Mouse (Mus musculus) left cerebral cortex, postnatal 4 days (tissue): ENCODE measurements around the gene Map6. TPM values are rescaled to one million over a fixed set of nuclear protein-coding genes. Genes with fewer than 3 reads are reported as not detected.
"Not testable (repeated sequence)": the region's sequence is repeated elsewhere in the genome, so short reads cannot be mapped to it uniquely, and the experiment has no call there.

Source experiments
- DNase-seq: peaks from one replicate; pipeline ENCODE4 v3.0.0-alpha.2; 2022
- intact Hi-C: fragments of 180-260 bp; cut with DNase I; formaldehyde crosslinking; loops from one replicate; pipeline ENCODE4 v1.15.1; 2025
- total RNA-seq, 2 experiments: library from RNA; stranded (reverse); gene quantifications; 2 replicates each; pipeline ENCODE4 v1.2.3; 2021

Map6 gene
- total RNA-seq, 2 experiments from 2014 or later: 277 to 282 TPM

GRCm38 (mm10) chr7:99351104-99351801 is 84.0 kb downstream of the Map6 start:
- intact Hi-C loops: no loop called here
- DNase-seq: peak; percentile 78

GRCm38 (mm10) chr7:99351802-99352517 is 84.7 kb downstream of the Map6 start:
- DNase-seq: peak; percentile 45
- intact Hi-C loops: no loop called here

- intact Hi-C loops: no loop called here
- DNase-seq: peak; percentile 79
These were observed 85.5 kb downstream of the Map6 start, which contains the start of gene Serpinh1 for GRCm38 (mm10) chr7:99352526-99353400. TSS of gene Serpinh1 (minus strand) at chr7:99353239.

GRCm38 (mm10) chr7:99355731-99356131 is 88.5 kb downstream of the Map6 start:
- intact Hi-C loops: loop anchor here (5.0 kb wide), 1 partner anchor 88 kb away; the partner anchor contains the start of gene Map6
- peak; percentile 67 for DNase-seq

DNA sequence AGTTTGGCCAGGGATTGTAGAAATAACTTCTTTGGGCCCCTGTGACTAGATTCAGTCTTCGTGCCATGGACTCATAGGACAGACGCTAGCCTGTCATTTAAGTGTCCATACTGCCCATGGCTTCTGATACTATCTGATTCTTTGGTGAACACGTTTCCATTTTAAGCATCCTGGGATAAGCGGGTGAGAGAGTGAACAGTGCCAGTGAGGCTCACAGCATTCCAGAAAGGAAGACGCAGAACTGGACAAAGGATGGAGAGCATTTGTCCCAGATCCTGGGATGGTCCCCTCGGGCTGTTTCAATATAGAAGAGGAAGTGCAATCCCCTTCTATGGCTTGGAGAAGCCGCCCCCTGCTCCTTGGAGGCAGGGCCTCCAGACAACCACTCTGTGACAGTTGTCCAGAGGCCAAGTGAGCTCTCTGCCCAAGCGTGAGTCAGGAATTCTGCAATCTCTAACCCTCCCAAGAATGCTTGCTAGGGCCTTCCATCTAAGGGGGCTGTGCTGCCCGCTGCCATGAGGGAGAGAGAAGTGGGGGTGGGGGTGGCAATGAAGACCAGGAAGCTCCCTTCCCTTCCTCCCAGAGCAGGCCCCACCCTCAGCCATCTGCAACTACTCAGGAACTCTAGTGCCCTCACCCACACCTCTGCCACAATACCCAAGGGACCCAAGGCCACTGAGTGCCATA is 89.1 kb downstream of the Map6 start:
- no peak for DNase-seq
- intact Hi-C loops: loop anchor here (5.0 kb wide), 1 partner anchor 89 kb away; the partner anchor contains the start of gene Map6

- intact Hi-C loops: loop anchor here (5.0 kb wide), 1 partner anchor 90 kb away; the partner anchor contains the start of gene Map6
- no peak for DNase-seq
These were observed 90.0 kb downstream of the Map6 start for GRCm38 (mm10) chr7:99357201-99357600.

DNA sequence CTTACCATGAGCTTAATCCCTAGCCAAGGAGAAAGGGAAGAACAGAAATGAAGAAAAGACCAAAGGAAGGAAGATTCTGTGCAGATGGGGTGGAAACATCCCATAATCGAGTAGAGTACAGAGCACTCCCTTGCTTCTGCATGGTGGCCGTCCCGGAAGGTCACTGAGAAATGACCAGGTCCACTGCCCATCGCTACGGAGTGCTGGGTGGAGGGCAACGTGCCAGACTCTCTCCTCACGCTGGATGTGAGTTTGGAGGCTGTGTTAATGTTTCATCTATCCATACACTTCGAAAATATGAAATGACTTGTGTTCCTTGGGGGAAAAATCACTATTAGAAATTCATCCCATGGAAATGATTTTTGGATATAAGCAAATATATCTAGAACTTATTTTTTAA is 91.1 kb downstream of the Map6 start:
- intact Hi-C loops: loop anchor here (5.0 kb wide), 1 partner anchor 91 kb away; the partner anchor contains the start of gene Map6
- DNase-seq: no peak

- peak; percentile 89 for DNase-seq
- intact Hi-C loops: no loop called here
These were observed 93.0 kb downstream of the Map6 start for GRCm38 (mm10) chr7:99360021-99360802.

DNA sequence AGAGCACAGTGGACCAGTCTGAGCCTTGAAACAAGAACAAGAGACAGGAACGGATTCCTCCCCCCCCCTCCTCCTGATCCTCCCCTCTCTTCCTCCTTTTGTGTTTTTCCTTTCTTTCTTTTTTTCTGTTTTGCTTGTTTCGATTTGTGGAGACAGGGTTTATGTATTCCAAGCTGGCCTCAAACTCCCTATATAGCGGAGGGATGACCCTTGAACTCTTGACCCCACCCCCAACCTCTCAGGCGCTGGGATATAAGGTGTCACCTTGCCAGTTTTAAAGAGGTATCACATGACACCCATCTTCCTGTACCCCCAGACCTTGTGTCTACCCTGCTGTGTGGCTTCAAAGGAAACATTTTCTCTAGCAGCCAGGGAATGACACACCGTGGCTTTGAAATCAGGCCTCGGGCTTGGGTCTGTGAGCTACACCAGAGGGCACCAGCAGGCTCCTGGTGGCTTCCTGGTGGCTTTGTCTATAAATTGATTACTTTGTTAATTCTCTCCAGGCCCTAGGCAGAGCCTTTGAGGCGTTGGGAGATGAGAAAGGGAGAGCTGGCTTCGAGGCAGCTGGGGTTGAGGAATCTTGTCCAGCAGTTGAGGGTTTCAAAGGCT is 93.7 kb downstream of the Map6 start:
- DNase-seq: no peak
- intact Hi-C loops: no loop called here

DNA sequence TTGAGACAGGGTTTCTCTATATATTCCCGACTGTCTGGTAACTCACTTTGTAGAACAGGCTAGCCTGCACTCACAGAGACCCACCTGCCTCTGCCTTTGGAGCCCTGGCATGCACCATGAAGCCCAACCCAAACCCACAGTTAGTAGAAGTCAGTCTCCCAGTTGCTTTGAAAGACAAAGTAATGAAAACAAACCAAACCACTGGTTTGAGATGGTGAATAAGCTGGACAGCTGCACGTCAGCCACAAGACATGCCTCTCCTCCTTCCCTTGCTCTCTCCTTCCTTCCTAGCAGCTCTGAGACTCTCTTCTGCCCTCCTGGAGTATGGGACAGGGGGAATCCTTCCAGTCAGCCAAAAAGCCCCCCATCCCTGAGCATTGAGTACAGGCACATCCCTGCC is 94.9 kb downstream of the Map6 start:
- DNase-seq: no peak
- intact Hi-C loops: no loop called here

- peak; percentile 74 for DNase-seq
These were observed 97.8 kb downstream of the Map6 start for GRCm38 (mm10) chr7:99365069-99365468.

GRCm38 (mm10) chr7:99366716-99367115 is 99.5 kb downstream of the Map6 start:
- intact Hi-C loops: loop anchor here (5.0 kb wide), 2 partner anchors 34 to 94 kb away; no protein-coding TSS in a partner anchor
- DNase-seq: no peak

More at GRCm38 (mm10) chr7:99365069-99365468, 97.8 kb downstream of the Map6 start:
- intact Hi-C loops: loop anchor here (5.0 kb wide), 2 partner anchors 33 to 93 kb away; no protein-coding TSS in a partner anchor

GRCm38 (mm10) chr7:99374325-99374724 is 107.1 kb downstream of the Map6 start:
- DNase-seq, intact Hi-C loops: not testable (repeated sequence)

DNA sequence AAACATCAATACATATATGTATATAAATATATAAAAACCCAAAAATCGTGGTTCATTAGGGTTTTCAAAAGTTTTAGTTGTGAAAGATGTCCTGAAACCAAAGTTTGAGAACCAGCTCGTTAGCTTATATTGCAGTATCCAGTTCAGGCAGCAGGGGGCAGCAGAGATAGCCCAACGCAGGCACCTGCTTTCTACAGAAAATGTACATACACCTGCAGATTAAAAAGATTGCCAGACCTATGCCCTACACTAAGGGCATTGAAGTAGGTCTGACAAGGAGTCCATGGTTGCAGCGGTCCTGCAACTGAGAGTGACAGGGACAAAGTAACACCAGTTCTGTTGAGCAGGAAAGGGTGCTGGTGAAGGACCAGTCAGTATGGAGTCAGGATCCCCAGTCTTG is 108.2 kb downstream of the Map6 start:
- peak; percentile 76 for DNase-seq
- intact Hi-C loops: loop anchor here (1.0 kb wide), 1 partner anchor 76 kb away; no protein-coding TSS in a partner anchor

- DNase-seq: no peak
- intact Hi-C loops: no loop called here
These were observed 111.6 kb downstream of the Map6 start for GRCm38 (mm10) chr7:99378870-99379269.

GRCm38 (mm10) chr7:99380491-99381213 is 113.4 kb downstream of the Map6 start:
- DNase-seq: peak; percentile 73
- intact Hi-C loops: no loop called here

DNA sequence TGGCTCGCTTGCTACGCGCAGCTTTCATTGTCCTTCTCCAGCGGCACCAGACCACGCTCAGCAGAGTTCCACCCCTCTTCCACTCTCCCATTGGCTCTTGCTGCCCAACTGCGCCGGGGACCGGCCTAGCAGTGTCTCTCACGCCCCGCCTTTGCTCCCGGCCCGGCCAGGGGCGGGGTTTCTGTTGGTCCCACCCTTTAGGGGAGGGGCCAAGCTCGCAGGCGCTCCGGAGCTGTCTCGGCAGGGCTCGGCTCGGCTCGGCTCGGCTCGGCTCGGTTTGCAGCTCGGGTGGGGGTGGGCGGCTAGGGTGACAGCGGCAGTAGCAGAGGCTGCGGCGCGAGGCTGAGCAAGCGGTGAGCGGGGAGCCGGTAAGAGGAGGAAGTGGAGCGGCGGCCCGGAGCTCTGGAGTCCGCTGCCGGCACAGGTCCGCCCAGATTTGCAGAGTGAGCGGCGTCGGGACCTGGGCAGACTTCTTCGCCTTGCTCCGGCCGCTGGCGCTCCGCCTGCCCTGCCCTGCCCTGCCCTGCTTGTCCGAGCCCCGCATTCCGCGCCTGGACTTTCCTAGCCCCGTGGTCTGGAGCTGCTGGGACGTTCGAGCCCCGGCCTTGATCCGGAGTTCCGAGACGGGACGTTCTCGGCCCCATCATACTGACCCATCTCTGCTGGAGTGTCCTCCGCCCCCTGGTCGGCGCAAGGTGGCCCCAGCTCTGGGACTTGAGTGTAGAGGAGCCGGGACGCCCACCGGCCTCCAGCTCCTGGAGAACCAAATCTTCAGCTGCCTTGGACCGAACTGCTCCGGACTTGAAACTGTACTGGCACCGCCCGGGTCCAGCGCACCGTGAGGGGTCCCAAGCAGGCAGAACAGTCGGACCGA is 114.2 kb downstream of the Map6 start, which contains the start of gene Gdpd5:
Gdpd5 (plus strand) TSS at position 201 of the 874 bp plus-strand sequence.
- intact Hi-C loops: no loop called here
- peak; percentile 99 for DNase-seq
